Mouse (Mus musculus): ENCODE measurements at regions not wholly inside any gene's neighbourhood (a gene's known extent, or its start where the extent isn't known, plus 50 kb on each side); places are given as distances from the start of the nearest gene placed in this dataset.
"Not testable (repeated sequence)": the region's sequence is repeated elsewhere in the genome, so short reads cannot be mapped to it uniquely, and the experiment has no call there.

- no peak for DNase-seq (ENCODE audit: low spot score in 2 of 2)
Observed at GRCm38 (mm10) chr12:16374331-16374996, 236.3 kb downstream of the Lpin1 start.

- no peak for DNase-seq (ENCODE audit: low spot score in 2 of 2)
Observed at GRCm38 (mm10) chr12:16370061-16370460, 240.7 kb downstream of the Lpin1 start.

GRCm38 (mm10) chr12:16362341-16362740 is 248.4 kb downstream of the Lpin1 start:
- no peak for DNase-seq (ENCODE audit: low spot score in 2 of 2)

GRCm38 (mm10) chr12:16358831-16359230 is 251.9 kb downstream of the Lpin1 start:
- no peak for DNase-seq (ENCODE audit: low spot score in 2 of 2)

GRCm38 (mm10) chr12:16354711-16355110 is 256.1 kb downstream of the Lpin1 start:
- DNase-seq (ENCODE audit: low spot score in 2 of 2): no peak

- DNase-seq (ENCODE audit: low spot score in 2 of 2): no peak
Observed at GRCm38 (mm10) chr12:16351751-16352150, 259.0 kb downstream of the Lpin1 start.

GRCm38 (mm10) chr12:16349310-16349709 is 261.5 kb downstream of the Lpin1 start:
- DNase-seq (ENCODE audit: low spot score in 2 of 2): no peak

GRCm38 (mm10) chr12:16344021-16344420 is 266.7 kb downstream of the Lpin1 start:
- DNase-seq (ENCODE audit: low spot score in 2 of 2): no peak

GRCm38 (mm10) chr12:16342030-16342429 is 268.7 kb downstream of the Lpin1 start:
- DNase-seq (ENCODE audit: low spot score in 2 of 2): not testable (repeated sequence)

GRCm38 (mm10) chr12:16331456-16331855 is 279.3 kb downstream of the Lpin1 start:
- no peak for DNase-seq (ENCODE audit: low spot score in 2 of 2)

- no peak for DNase-seq (ENCODE audit: low spot score in 2 of 2)
Observed at GRCm38 (mm10) chr12:16329129-16329528, 281.6 kb downstream of the Lpin1 start.

GRCm38 (mm10) chr12:16320536-16321402 is 290.0 kb downstream of the Lpin1 start:
- DNase-seq (ENCODE audit: low spot score in 2 of 2): no peak

GRCm38 (mm10) chr12:16308101-16308500 is 302.7 kb downstream of the Lpin1 start:
- no peak for DNase-seq (ENCODE audit: low spot score in 2 of 2)

- no peak for DNase-seq (ENCODE audit: low spot score in 2 of 2)
Observed at GRCm38 (mm10) chr12:16304701-16305377, 305.9 kb downstream of the Lpin1 start.

GRCm38 (mm10) chr12:16285061-16285460 is 325.7 kb downstream of the Lpin1 start:
- no peak for DNase-seq (ENCODE audit: low spot score in 2 of 2)

- DNase-seq (ENCODE audit: low spot score in 2 of 2): no peak
Observed at GRCm38 (mm10) chr12:16279146-16279545, 331.6 kb downstream of the Lpin1 start.

- no peak for DNase-seq (ENCODE audit: low spot score in 2 of 2)
Observed at GRCm38 (mm10) chr12:16277567-16278332, 333.0 kb downstream of the Lpin1 start.

- no peak for DNase-seq (ENCODE audit: low spot score in 2 of 2)
Observed at GRCm38 (mm10) chr12:16277144-16277543, 333.6 kb downstream of the Lpin1 start.

- no peak for DNase-seq (ENCODE audit: low spot score in 2 of 2)
Observed at GRCm38 (mm10) chr12:16276301-16276700, 334.5 kb downstream of the Lpin1 start.

- no peak for DNase-seq (ENCODE audit: low spot score in 2 of 2)
Observed at GRCm38 (mm10) chr12:16272441-16272840, 338.3 kb downstream of the Lpin1 start.

- DNase-seq (ENCODE audit: low spot score in 2 of 2): no peak
Observed at GRCm38 (mm10) chr12:16270876-16271275, 339.9 kb downstream of the Lpin1 start.

GRCm38 (mm10) chr12:16269706-16270105 is 341.1 kb downstream of the Lpin1 start:
- DNase-seq (ENCODE audit: low spot score in 2 of 2): no peak

All from frontal cortex, postnatal 36 days (tissue).